Mouse (Mus musculus): ENCODE results near the gene Siglecf. TPM values are rescaled to one million over a fixed set of nuclear protein-coding genes. Genes with fewer than 3 reads are reported as not detected.
"Not testable (repeated sequence)": the region's sequence is repeated elsewhere in the genome, so short reads cannot be mapped to it uniquely, and the experiment has no call there.

Gene Siglecf
- polyA plus RNA-seq, 1 experiment, result 0.13 TPM

DNA sequence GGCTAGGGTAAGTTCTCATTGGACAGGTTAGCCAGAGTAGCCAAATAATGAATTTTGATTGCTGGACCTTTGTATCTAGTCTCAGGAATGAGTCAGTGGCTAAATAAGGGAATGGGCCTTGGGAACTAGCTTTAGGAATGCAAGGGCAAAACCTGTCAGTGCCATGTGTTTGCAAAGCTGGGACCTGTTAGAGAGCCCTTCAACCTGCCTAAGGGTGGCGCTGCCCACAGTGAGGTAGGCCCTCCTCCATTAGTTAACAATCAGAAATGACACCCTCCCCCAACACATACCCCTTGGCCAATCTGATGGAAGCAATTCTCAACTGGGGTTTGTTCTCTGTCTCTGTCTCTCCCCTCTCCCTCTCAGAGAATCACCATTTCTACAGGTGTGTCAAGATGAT lies 4.6 kb upstream of the Siglecf start:
- 86% methylated on average over 1 of the region's 1 CpGs for WGBS
- no peak overlapping the region for H3K27ac ChIP-seq (ENCODE audit: insufficient read depth, low read depth, low read length)
- no peaks in the 10 kb centered on the region for H3K27me3 ChIP-seq (replicated peaks; ENCODE audit: control insufficient read depth, insufficient read depth, low read length)
- H3K4me1 ChIP-seq (ENCODE audit: control insufficient read depth, insufficient read depth, low read length), result no peaks in the 10 kb centered on the region
- TF ChIP-seq CTCF (conservative IDR thresholded peaks at IDR 0.05; ENCODE audit: insufficient read depth, insufficient read length, low read depth, low read length), result no peak
- no peak for TF ChIP-seq POLR2A (IDR thresholded peaks at IDR 0.05; ENCODE audit: low read depth, low read length)
- no peak overlapping the region for H3K4me3 ChIP-seq (ENCODE audit: insufficient read depth, low read depth, low read length)
- H3K36me3 ChIP-seq (ENCODE audit: control insufficient read depth, insufficient read depth, low read length), result no peaks in the 10 kb centered on the region
- DNase-seq, result no peak

GRCm38 (mm10) chr7:43349623-43350022 lies 1.5 kb upstream of the Siglecf start:
- WGBS, result 71% methylated on average over 5 of the region's 5 CpGs
- not testable (repeated sequence) for H3K36me3 ChIP-seq (ENCODE audit: control insufficient read depth, insufficient read depth, low read length); H3K4me1 ChIP-seq (ENCODE audit: control insufficient read depth, insufficient read depth, low read length); H3K4me3 ChIP-seq (ENCODE audit: insufficient read depth, low read depth, low read length); H3K27ac ChIP-seq (ENCODE audit: insufficient read depth, low read depth, low read length); H3K27me3 ChIP-seq (replicated peaks; ENCODE audit: control insufficient read depth, insufficient read depth, low read length)
- DNase-seq, result peak; percentile 36

DNA sequence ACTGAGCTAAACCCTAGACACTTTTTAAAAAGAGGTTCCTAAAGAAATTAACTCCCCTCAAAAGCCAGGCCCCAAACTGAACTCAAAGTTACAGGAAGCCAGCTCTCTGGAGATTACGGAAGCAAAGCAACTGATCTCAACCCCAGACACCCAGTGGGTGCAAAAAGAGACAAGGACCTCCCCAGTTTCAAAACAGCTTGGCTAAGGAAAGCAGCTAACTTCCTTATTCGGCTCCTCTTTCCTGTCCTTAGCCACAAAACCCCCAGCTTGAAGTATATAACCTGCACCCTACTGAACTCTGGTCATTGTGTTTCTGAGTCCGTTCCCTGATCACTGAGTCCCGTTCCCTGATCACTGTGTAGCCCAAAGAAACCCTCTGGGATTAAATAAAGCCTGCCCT lies 2.0 kb downstream of the Siglecf start:
- no peaks in the 10 kb centered on the region for H3K4me1 ChIP-seq (ENCODE audit: control insufficient read depth, insufficient read depth, low read length)
- TF ChIP-seq POLR2A (IDR thresholded peaks at IDR 0.05; ENCODE audit: low read depth, low read length) (no peak), CTCF (conservative IDR thresholded peaks at IDR 0.05; ENCODE audit: insufficient read depth, insufficient read length, low read depth, low read length) (no peak)
- no peak overlapping the region for H3K27ac ChIP-seq (ENCODE audit: insufficient read depth, low read depth, low read length)
- WGBS, result 68% methylated on average over 4 of the region's 4 CpGs
- no peaks in the 10 kb centered on the region for H3K36me3 ChIP-seq (ENCODE audit: control insufficient read depth, insufficient read depth, low read length)
- no peaks in the 10 kb centered on the region; the same call in 1 of the 2 replicates for H3K27me3 ChIP-seq (replicated peaks; ENCODE audit: control insufficient read depth, insufficient read depth, low read length)
- no peak for DNase-seq
- H3K4me3 ChIP-seq (ENCODE audit: insufficient read depth, low read depth, low read length), result no peak overlapping the region

GRCm38 (mm10) chr7:43353758-43354157 lies 2.6 kb downstream of the Siglecf start:
- Histone ChIP-seq H3K36me3 (ENCODE audit: control insufficient read depth, insufficient read depth, low read length) (no peaks in the 10 kb centered on the region), H3K4me1 (ENCODE audit: control insufficient read depth, insufficient read depth, low read length) (no peaks in the 10 kb centered on the region), H3K27me3 (replicated peaks; ENCODE audit: control insufficient read depth, insufficient read depth, low read length) (no peaks in the 10 kb centered on the region; the same call in 1 of the 2 replicates), H3K27ac (ENCODE audit: insufficient read depth, low read depth, low read length) (no peak overlapping the region), H3K4me3 (ENCODE audit: insufficient read depth, low read depth, low read length) (no peak overlapping the region)
- DNase-seq, result no peak
- WGBS, result 77% methylated on average over 4 of the region's 4 CpGs
- TF ChIP-seq POLR2A (IDR thresholded peaks at IDR 0.05; ENCODE audit: low read depth, low read length), result no peak
- no peak for TF ChIP-seq CTCF (conservative IDR thresholded peaks at IDR 0.05; ENCODE audit: insufficient read depth, insufficient read length, low read depth, low read length)

GRCm38 (mm10) chr7:43354893-43355835 lies 4.0 kb downstream of the Siglecf start:
- no peak for DNase-seq
- 13% methylated on average over 12 of the region's 12 CpGs for WGBS
- Histone ChIP-seq H3K4me3 (ENCODE audit: insufficient read depth, low read depth, low read length) (no peak overlapping the region), H3K36me3 (ENCODE audit: control insufficient read depth, insufficient read depth, low read length) (no peaks in the 10 kb centered on the region), H3K27me3 (replicated peaks; ENCODE audit: control insufficient read depth, insufficient read depth, low read length) (no peaks in the 10 kb centered on the region; the same call in 1 of the 2 replicates), H3K27ac (ENCODE audit: insufficient read depth, low read depth, low read length) (no peak overlapping the region), H3K4me1 (ENCODE audit: control insufficient read depth, insufficient read depth, low read length) (no peaks in the 10 kb centered on the region)
- TF ChIP-seq POLR2A (IDR thresholded peaks at IDR 0.05; ENCODE audit: low read depth, low read length) (no peak), CTCF (conservative IDR thresholded peaks at IDR 0.05; ENCODE audit: insufficient read depth, insufficient read length, low read depth, low read length) (no peak)

- TF ChIP-seq POLR2A (IDR thresholded peaks at IDR 0.05; ENCODE audit: low read depth, low read length) (no peak), CTCF (conservative IDR thresholded peaks at IDR 0.05; ENCODE audit: insufficient read depth, insufficient read length, low read depth, low read length) (no peak)
These were observed 7.4 kb downstream of the Siglecf start for GRCm38 (mm10) chr7:43358556-43358955.

GRCm38 (mm10) chr7:43361442-43361841 lies 10.3 kb downstream of the Siglecf start:
- Histone ChIP-seq H3K4me3 (ENCODE audit: insufficient read depth, low read depth, low read length) (no peak overlapping the region), H3K27me3 (replicated peaks; ENCODE audit: control insufficient read depth, insufficient read depth, low read length) (no peaks in the 10 kb centered on the region), H3K36me3 (ENCODE audit: control insufficient read depth, insufficient read depth, low read length) (no peaks in the 10 kb centered on the region), H3K4me1 (ENCODE audit: control insufficient read depth, insufficient read depth, low read length) (peaks cover 3% of the 10 kb centered on the region; the same call in 1 of the 2 replicates), H3K27ac (ENCODE audit: insufficient read depth, low read depth, low read length) (no peak overlapping the region)
- TF ChIP-seq CTCF (conservative IDR thresholded peaks at IDR 0.05; ENCODE audit: insufficient read depth, insufficient read length, low read depth, low read length) (no peak), POLR2A (IDR thresholded peaks at IDR 0.05; ENCODE audit: low read depth, low read length) (no peak)
- DNase-seq, result no peak
- 89% methylated on average over 1 of the region's 1 CpGs for WGBS

More at GRCm38 (mm10) chr7:43358556-43358955, 7.4 kb downstream of the Siglecf start:
- Histone ChIP-seq H3K27ac (ENCODE audit: insufficient read depth, low read depth, low read length) (no peak overlapping the region), H3K36me3 (ENCODE audit: control insufficient read depth, insufficient read depth, low read length) (no peaks in the 10 kb centered on the region), H3K4me1 (ENCODE audit: control insufficient read depth, insufficient read depth, low read length) (peaks cover 3% of the 10 kb centered on the region; the same call in 1 of the 2 replicates), H3K4me3 (ENCODE audit: insufficient read depth, low read depth, low read length) (no peak overlapping the region), H3K27me3 (replicated peaks; ENCODE audit: control insufficient read depth, insufficient read depth, low read length) (no peaks in the 10 kb centered on the region; the same call in 1 of the 2 replicates)
- peak; percentile 10 for DNase-seq
- 72% methylated on average over 3 of the region's 3 CpGs for WGBS
